Mouse (Mus musculus) embryonic facial prominence, embryonic 13.5 days (tissue): ENCODE measurements around the gene Shq1. TPM values are rescaled to one million over a fixed set of nuclear protein-coding genes. Genes with fewer than 3 reads are reported as not detected.
A peak's percentile ranks its signal among the peaks of the same experiment; 100 is the strongest.

Experiments used
- ATAC-seq: fragments of 200-750 bp; cut with Nextera tagmentation; 2 replicates; pipeline ENCODE4 v1.8.0; 2017; ENCODE audit warnings: low read depth; ENCODE audit not compliant: insufficient number of reproducible peaks, insufficient read depth, low FRiP score, low TSS enrichment
- H3K27ac ChIP-seq: fragments of 300-500 bp; sonication (generic); 2 replicates; pipeline ENCODE4 v1.5.1; 2015; ENCODE audit warnings: moderate library complexity, mild to moderate bottlenecking, inconsistent platforms
- H3K27me3 ChIP-seq: fragments of 300-500 bp; sonication (generic); 2 replicates; pipeline ENCODE4 v1.6.1; 2015; ENCODE audit warnings: mild to moderate bottlenecking, inconsistent platforms
- H3K36me3 ChIP-seq: fragments of 300-500 bp; sonication (generic); 2 replicates; pipeline ENCODE4 v1.6.1; 2015; ENCODE audit warnings: mild to moderate bottlenecking, inconsistent platforms
- H3K4me1 ChIP-seq: fragments of 300-500 bp; sonication (generic); 2 replicates; pipeline ENCODE4 v1.6.1; 2015; ENCODE audit warnings: inconsistent platforms
- H3K4me2 ChIP-seq: fragments of 300-500 bp; sonication (generic); 2 replicates; pipeline ENCODE4 v1.6.1; 2015; ENCODE audit warnings: moderate library complexity, mild to moderate bottlenecking, inconsistent platforms
- H3K4me3 ChIP-seq: fragments of 300-500 bp; sonication (generic); 2 replicates; pipeline ENCODE4 v1.5.1; 2015; ENCODE audit warnings: mild to moderate bottlenecking, inconsistent platforms
- H3K9ac ChIP-seq: fragments of 300-500 bp; sonication (generic); 2 replicates; pipeline ENCODE4 v1.6.1; 2015; ENCODE audit warnings: mild to moderate bottlenecking, inconsistent platforms
- H3K9me3 ChIP-seq: fragments of 300-500 bp; sonication (generic); 2 replicates; pipeline ENCODE4 v1.6.1; 2016; ENCODE audit warnings: inconsistent platforms
- WGBS: fragments of 180-500 bp; shearing (Covaris S2); methylation state at CpG from one replicate; pipeline ENCODE4 v1.1.7; 2015; ENCODE audit warnings: mixed read lengths; 5-methylcytosine and 5-hydroxymethylcytosine counted together
- polyA plus RNA-seq: library from polyadenylated mRNA; unstranded; fragments of >200 nt; fragmentation: Nextera tagmentation; extraction: Ambion mirVana; gene quantifications from 2 replicates; pipeline ENCODE4 v1.2.1, GENCODE M21; 2015

Gene Shq1
- polyA plus RNA-seq = 13.7 and 15.6 TPM in 2 replicates

GRCm38 (mm10) chr6:100670880-100671344 lies at the start of gene Shq1:
Shq1 (minus strand) TSS chr6:100671157.
- H3K27ac ChIP-seq = peak within 1 kb of the TSS; percentile 33; the same call in 1 of the 2 replicates
- H3K4me3 ChIP-seq = peak within 1 kb of the TSS; percentile 88
- H3K27me3 ChIP-seq = peaks cover 19% of the 10 kb centered on the region
- H3K4me2 ChIP-seq = peak within 1 kb of the TSS; percentile 97
- ATAC-seq = peak; percentile 86
- peaks cover 17% of the 10 kb centered on the region; the same call in 1 of the 2 replicates for H3K4me1 ChIP-seq
- no peaks in the 10 kb centered on the region for H3K9me3 ChIP-seq
- H3K36me3 ChIP-seq = no peaks in the 10 kb centered on the region
- H3K9ac ChIP-seq = peak within 1 kb of the TSS; percentile 83
- WGBS = under 1% methylated on average over 49 of the region's 49 CpGs

GRCm38 (mm10) chr6:100720098-100720501 lies 49.1 kb upstream of the Shq1 start:
- H3K4me3 ChIP-seq = no peak overlapping the region
- no peak for ATAC-seq
- 57% methylated on average over 6 of the region's 6 CpGs for WGBS
- H3K27me3 ChIP-seq = no peaks in the 10 kb centered on the region
- H3K36me3 ChIP-seq = peaks cover 11% of the 10 kb centered on the region; the same call in 1 of the 2 replicates
- no peak overlapping the region for H3K4me2 ChIP-seq
- peaks cover 55% of the 10 kb centered on the region for H3K4me1 ChIP-seq
- H3K9me3 ChIP-seq = no peaks in the 10 kb centered on the region
- no peak overlapping the region for H3K9ac ChIP-seq
- peak overlapping the region; percentile 57; the same call in 1 of the 2 replicates for H3K27ac ChIP-seq

- no peak for ATAC-seq
- Histone ChIP-seq H3K4me3 (no peak overlapping the region), H3K27me3 (no peaks in the 10 kb centered on the region), H3K4me2 (no peak overlapping the region), H3K36me3 (peaks cover 11% of the 10 kb centered on the region; the same call in 1 of the 2 replicates), H3K9me3 (no peaks in the 10 kb centered on the region), H3K27ac (no peak overlapping the region), H3K4me1 (peaks cover 46% of the 10 kb centered on the region), H3K9ac (no peak overlapping the region)
- WGBS = 77% methylated on average over 8 of the region's 8 CpGs
Observed at GRCm38 (mm10) chr6:100716817-100717216, 45.9 kb upstream of the Shq1 start.

- Histone ChIP-seq H3K9ac (no peak overlapping the region), H3K27ac (no peak overlapping the region), H3K27me3 (no peaks in the 10 kb centered on the region), H3K4me3 (no peak overlapping the region), H3K9me3 (no peaks in the 10 kb centered on the region), H3K36me3 (peaks cover 11% of the 10 kb centered on the region; the same call in 1 of the 2 replicates), H3K4me1 (peaks cover 46% of the 10 kb centered on the region), H3K4me2 (no peak overlapping the region)
- WGBS = 56% methylated on average over 7 of the region's 7 CpGs
- ATAC-seq = no peak
Observed at GRCm38 (mm10) chr6:100716152-100716551, 45.2 kb upstream of the Shq1 start.

- Histone ChIP-seq H3K36me3 (peaks cover 11% of the 10 kb centered on the region; the same call in 1 of the 2 replicates), H3K27ac (no peak overlapping the region), H3K4me2 (no peak overlapping the region), H3K4me1 (peaks cover 38% of the 10 kb centered on the region), H3K4me3 (no peak overlapping the region), H3K9ac (no peak overlapping the region), H3K27me3 (no peaks in the 10 kb centered on the region), H3K9me3 (no peaks in the 10 kb centered on the region)
- 40% methylated on average over 8 of the region's 8 CpGs for WGBS
- ATAC-seq = no peak
Observed at GRCm38 (mm10) chr6:100715296-100715828, 44.4 kb upstream of the Shq1 start.

GRCm38 (mm10) chr6:100710866-100711265 lies 39.9 kb upstream of the Shq1 start:
- no peak for ATAC-seq
- 88% methylated on average over 5 of the region's 5 CpGs for WGBS
- Histone ChIP-seq H3K4me2 (no peak overlapping the region), H3K9ac (no peak overlapping the region), H3K36me3 (no peaks in the 10 kb centered on the region), H3K4me3 (no peak overlapping the region), H3K9me3 (no peaks in the 10 kb centered on the region), H3K4me1 (peaks cover 56% of the 10 kb centered on the region), H3K27me3 (no peaks in the 10 kb centered on the region), H3K27ac (no peak overlapping the region)

- Histone ChIP-seq H3K27ac (no peak overlapping the region), H3K4me3 (no peak overlapping the region), H3K36me3 (no peaks in the 10 kb centered on the region), H3K9ac (no peak overlapping the region), H3K4me1 (peaks cover 51% of the 10 kb centered on the region), H3K27me3 (no peaks in the 10 kb centered on the region), H3K4me2 (no peak overlapping the region), H3K9me3 (no peaks in the 10 kb centered on the region)
- WGBS = 33% methylated on average over 4 of the region's 4 CpGs
- no peak for ATAC-seq
Observed at GRCm38 (mm10) chr6:100710170-100710569, 39.2 kb upstream of the Shq1 start.

- H3K27me3 ChIP-seq = no peaks in the 10 kb centered on the region
- no peaks in the 10 kb centered on the region for H3K9me3 ChIP-seq
- H3K36me3 ChIP-seq = no peaks in the 10 kb centered on the region
- ATAC-seq = no peak
- whole genome bisulfite sequencing = 16% methylated on average over 7 of the region's 7 CpGs
- peak overlapping the region; percentile 71 for H3K4me2 ChIP-seq
- 0 out of 2 replicates have a peak overlapping the region, but pooled peaks have one; percentile 12 for H3K4me3 ChIP-seq
- H3K27ac ChIP-seq = peak overlapping the region; percentile 98
- H3K9ac ChIP-seq = no peak overlapping the region
- peaks cover 46% of the 10 kb centered on the region for H3K4me1 ChIP-seq
Observed at GRCm38 (mm10) chr6:100709483-100709882, 38.5 kb upstream of the Shq1 start.

- 54% methylated on average over 9 of the region's 9 CpGs for WGBS
- no peak overlapping the region for H3K9ac ChIP-seq
- no peaks in the 10 kb centered on the region for H3K36me3 ChIP-seq
- ATAC-seq = no peak
- H3K4me2 ChIP-seq = peak overlapping the region; percentile 71
- H3K4me1 ChIP-seq = peaks cover 49% of the 10 kb centered on the region
- H3K27ac ChIP-seq = peak overlapping the region; percentile 98
- H3K4me3 ChIP-seq = no peak overlapping the region
- H3K9me3 ChIP-seq = no peaks in the 10 kb centered on the region
- no peaks in the 10 kb centered on the region for H3K27me3 ChIP-seq
Observed at GRCm38 (mm10) chr6:100708996-100709395, 38.0 kb upstream of the Shq1 start.

GRCm38 (mm10) chr6:100708248-100708647 lies 37.3 kb upstream of the Shq1 start:
- Histone ChIP-seq H3K27me3 (no peaks in the 10 kb centered on the region), H3K27ac (peak overlapping the region; percentile 98), H3K9ac (no peak overlapping the region), H3K4me2 (peak overlapping the region; percentile 71), H3K36me3 (no peaks in the 10 kb centered on the region), H3K4me1 (peaks cover 52% of the 10 kb centered on the region), H3K4me3 (0 out of 2 replicates have a peak overlapping the region, but pooled peaks have one; percentile 83), H3K9me3 (no peaks in the 10 kb centered on the region)
- WGBS = 72% methylated on average over 1 of the region's 1 CpGs
- no peak for ATAC-seq

- Histone ChIP-seq H3K4me2 (peak overlapping the region; percentile 71), H3K27ac (peak overlapping the region; percentile 98), H3K9ac (peak overlapping the region; percentile 52; the same call in 1 of the 2 replicates), H3K36me3 (no peaks in the 10 kb centered on the region), H3K27me3 (no peaks in the 10 kb centered on the region), H3K4me1 (peaks cover 52% of the 10 kb centered on the region), H3K9me3 (no peaks in the 10 kb centered on the region), H3K4me3 (peak overlapping the region; percentile 83)
- ATAC-seq = peak; percentile 17; the same call in 1 of the 2 replicates
- 4% methylated on average over 7 of the region's 7 CpGs for WGBS
Observed at GRCm38 (mm10) chr6:100707557-100707956, 36.6 kb upstream of the Shq1 start.

- no peak for ATAC-seq
- H3K36me3 ChIP-seq = no peaks in the 10 kb centered on the region
- peaks cover 49% of the 10 kb centered on the region for H3K4me1 ChIP-seq
- H3K4me2 ChIP-seq = peak overlapping the region; percentile 71
- H3K9ac ChIP-seq = peak overlapping the region; percentile 46; the same call in 1 of the 2 replicates
- 60% methylated on average over 6 of the region's 6 CpGs for WGBS
- H3K9me3 ChIP-seq = no peaks in the 10 kb centered on the region
- no peaks in the 10 kb centered on the region for H3K27me3 ChIP-seq
- H3K27ac ChIP-seq = peak overlapping the region; percentile 98
- H3K4me3 ChIP-seq = peak overlapping the region; percentile 83
Observed at GRCm38 (mm10) chr6:100706861-100707260, 35.9 kb upstream of the Shq1 start.
